Mouse (Mus musculus) liver, embryonic 14.5 days (tissue): ENCODE data around the gene Galnt2. TPM values are rescaled to one million over a fixed set of nuclear protein-coding genes. Genes with fewer than 3 reads are reported as not detected.

ENCODE experiments used
- ATAC-seq: fragments of 200-750 bp; cut with Nextera tagmentation; 2 replicates; pipeline ENCODE4 v1.8.0; 2017; ENCODE audit warnings: moderate number of reproducible peaks, mild to moderate bottlenecking, moderate library complexity; ENCODE audit not compliant: insufficient read depth
- DNase-seq, 3 experiments: peaks; one replicate each; pipeline ENCODE4 v3.0.0-alpha.2; 2012 to 2013; ENCODE audit warnings: low read depth in 3 of 3, low spot score in 3 of 3
- H3K27ac ChIP-seq: fragments of 300-500 bp; sonication (generic); 2 replicates; pipeline ENCODE4 v1.5.1; 2014; ENCODE audit warnings: moderate library complexity, mild to moderate bottlenecking, control low read depth, inconsistent platforms
- H3K27me3 ChIP-seq: fragments of 300-500 bp; sonication (generic); 2 replicates; pipeline ENCODE4 v1.6.1; 2014; ENCODE audit warnings: mild to moderate bottlenecking, low read length, moderate library complexity; ENCODE audit not compliant: control insufficient read depth, insufficient read depth
- H3K36me3 ChIP-seq: fragments of 300-500 bp; sonication (generic); replicated peaks from 2 replicates; pipeline ENCODE4 v1.6.1; 2014; ENCODE audit warnings: low read depth; ENCODE audit not compliant: control insufficient read depth, insufficient read depth
- H3K4me1 ChIP-seq, 2 experiments: fragments of 200-500 bp in 1 of 2; fragments of 300-500 bp in 1 of 2; sonication (generic) in 1 of 2; replicated peaks; 2 replicates each; pipeline ENCODE4 v1.6.1; 2012 to 2014; ENCODE audit warnings: antibody characterized with exemption in 1 of 2, inconsistent platforms in 1 of 2, low read length in 1 of 2; ENCODE audit not compliant: control insufficient read depth in 2 of 2, insufficient read depth in 2 of 2
- H3K4me2 ChIP-seq: fragments of 300-500 bp; sonication (generic); 2 replicates; pipeline ENCODE4 v1.6.1; 2014; ENCODE audit warnings: low read depth, mild to moderate bottlenecking, control low read depth, moderate library complexity
- H3K4me3 ChIP-seq, 2 experiments: fragments of 200-500 bp in 1 of 2; fragments of 300-500 bp in 1 of 2; sonication (generic) in 1 of 2; 2 replicates each; pipeline ENCODE4 v1.5.1; 2012 to 2014; ENCODE audit warnings: low read depth in 2 of 2, low read length in 2 of 2, mild to moderate bottlenecking in 2 of 2, control low read depth in 1 of 2, inconsistent platforms in 1 of 2, moderate library complexity in 1 of 2; ENCODE audit not compliant: insufficient read depth in 1 of 2
- H3K9ac ChIP-seq: fragments of 300-500 bp; sonication (generic); replicated peaks from 2 replicates; pipeline ENCODE4 v1.6.1; 2014; ENCODE audit warnings: mild to moderate bottlenecking, control low read depth, moderate library complexity
- H3K9me3 ChIP-seq: fragments of 300-500 bp; sonication (generic); 2 replicates; pipeline ENCODE4 v1.6.1; 2016; ENCODE audit warnings: low read length, mixed read lengths; ENCODE audit not compliant: control insufficient read depth
- CTCF ChIP-seq: IDR thresholded peaks from 2 replicates; pipeline ENCODE4 v1.5.1; 2016; ENCODE audit warnings: antibody characterized with exemption, low read depth, control low read depth
- EP300 ChIP-seq: IDR thresholded peaks from 2 replicates; pipeline ENCODE4 v1.6.1; 2016; ENCODE audit warnings: antibody characterized with exemption, low read depth
- WGBS: fragments of 180-500 bp; shearing (Covaris S2); extraction: QIAGEN DNeasy Blood & Tissue Kit; methylation state at CpG from one replicate; pipeline ENCODE4 v1.1.7; 2014; ENCODE audit not compliant: insufficient replicate concordance; 5-methylcytosine and 5-hydroxymethylcytosine counted together
- polyA plus RNA-seq, 2 experiments: library from polyadenylated mRNA; depleted of rRNA in 1 of 2; stranded (reverse) in 1 of 2; unstranded in 1 of 2; fragments of >200 nt; fragmentation: Nextera tagmentation in 1 of 2; extraction: Ambion mirVana in 1 of 2; gene quantifications; 2 replicates each; pipeline versions ENCODE4 v1.2.1 to v1.2.3; 2012 to 2014

The Galnt2 gene
- polyA plus RNA-seq, 2 experiments: 6.6 to 19.2 TPM

GRCm38 (mm10) chr8:124196195-124196594 is 35.0 kb upstream of the Galnt2 start:
- Histone ChIP-seq H3K27me3 (no peaks in the 10 kb centered on the region; the same call in 1 of the 2 replicates), H3K27ac (no peak overlapping the region), H3K36me3 (no peaks in the 10 kb centered on the region), H3K4me3 (no peak overlapping the region), H3K4me1 (no peaks in the 10 kb centered on the region), H3K9me3 (no peaks in the 10 kb centered on the region), H3K9ac (no peak overlapping the region), H3K4me2 (no peak overlapping the region)
- TF ChIP-seq CTCF (no peak), EP300 (no peak)
- no peak for DNase-seq
- ATAC-seq: no peak
- 58% methylated on average over 5 of the region's 5 CpGs for WGBS

- Histone ChIP-seq H3K4me2 (no peak overlapping the region), H3K36me3 (no peaks in the 10 kb centered on the region), H3K27me3 (no peaks in the 10 kb centered on the region; the same call in 1 of the 2 replicates), H3K9me3 (no peaks in the 10 kb centered on the region), H3K9ac (no peak overlapping the region), H3K4me3 (no peak overlapping the region), H3K27ac (no peak overlapping the region), H3K4me1 (no peaks in the 10 kb centered on the region)
- no peak for ATAC-seq
- WGBS: 42% methylated on average over 5 of the region's 5 CpGs
- TF ChIP-seq EP300: no peak
- TF ChIP-seq CTCF: no peak
- DNase-seq: no peak
Measured at GRCm38 (mm10) chr8:124196797-124197196, 34.4 kb upstream of the Galnt2 start.

GRCm38 (mm10) chr8:124198230-124198629 is 33.0 kb upstream of the Galnt2 start:
- Histone ChIP-seq H3K9ac (no peak overlapping the region), H3K4me2 (no peak overlapping the region), H3K27me3 (no peaks in the 10 kb centered on the region; the same call in 1 of the 2 replicates), H3K4me3 (no peak overlapping the region), H3K9me3 (no peaks in the 10 kb centered on the region), H3K36me3 (no peaks in the 10 kb centered on the region), H3K27ac (no peak overlapping the region), H3K4me1 (no peaks in the 10 kb centered on the region)
- no peak for TF ChIP-seq EP300
- no peak for TF ChIP-seq CTCF
- 65% methylated on average over 7 of the region's 7 CpGs for WGBS
- DNase-seq: no peak
- no peak for ATAC-seq

- Histone ChIP-seq H3K27ac (no peak overlapping the region), H3K36me3 (no peaks in the 10 kb centered on the region), H3K4me1 (no peaks in the 10 kb centered on the region), H3K4me3 (no peak overlapping the region), H3K9me3 (no peaks in the 10 kb centered on the region), H3K9ac (no peak overlapping the region), H3K4me2 (no peak overlapping the region), H3K27me3 (no peaks in the 10 kb centered on the region; the same call in 1 of the 2 replicates)
- 54% methylated on average over 7 of the region's 7 CpGs for WGBS
- DNase-seq (no peak), ATAC-seq (no peak)
- TF ChIP-seq CTCF (no peak), EP300 (no peak)
Measured at GRCm38 (mm10) chr8:124200400-124200799, 30.8 kb upstream of the Galnt2 start.

- Histone ChIP-seq H3K4me2 (no peak overlapping the region), H3K9me3 (no peaks in the 10 kb centered on the region), H3K9ac (no peak overlapping the region), H3K36me3 (no peaks in the 10 kb centered on the region), H3K4me3 (no peak overlapping the region), H3K27me3 (no peaks in the 10 kb centered on the region), H3K27ac (no peak overlapping the region), H3K4me1 (no peaks in the 10 kb centered on the region)
- ATAC-seq (no peak), DNase-seq (no peak)
- WGBS: 49% methylated on average over 8 of the region's 8 CpGs
- no peak for TF ChIP-seq EP300
- no peak for TF ChIP-seq CTCF
Measured at GRCm38 (mm10) chr8:124201706-124202105, 29.5 kb upstream of the Galnt2 start.
